Mouse (Mus musculus) testis, adult 2 months (tissue): ENCODE measurements around the gene Hoxa13.

Source experiments
- CTCF ChIP-seq: fragments of 200-500 bp; IDR thresholded peaks from 2 replicates; pipeline ENCODE4 v1.5.1; 2012; ENCODE audit warnings: low read depth, mild to moderate bottlenecking, inconsistent platforms, low read length, moderate library complexity; ENCODE audit not compliant: control insufficient read depth, insufficient read depth, insufficient replicate concordance
- POLR2A ChIP-seq: fragments of 200-500 bp; IDR thresholded peaks from 2 replicates; pipeline ENCODE4 v1.6.1; 2012; ENCODE audit warnings: low read depth, mild to moderate bottlenecking, inconsistent platforms, low read length, moderate library complexity; ENCODE audit not compliant: control insufficient read depth

- no peak for TF ChIP-seq CTCF
- TF ChIP-seq POLR2A = no peak
Observed at GRCm38 (mm10) chr6:52252016-52252774, 8.5 kb downstream of the Hoxa13 start.
